Mouse (Mus musculus): Measurements from ENCODE around the gene Ddx41. TPM values are rescaled to one million over a fixed set of nuclear protein-coding genes. Genes with fewer than 3 reads are reported as not detected.

Ddx41 gene
- polyA plus RNA-seq, 1 experiment = 51.6 TPM

Other genes with a start within 250 kb of the Ddx41 start
- gene Prelid1, start 216.2 kb downstream of the Ddx41 start, polyA plus RNA-seq (2012; rRNA removed) = 168 and 176 TPM in 2 replicates
- gene Rab24, start 214.7 kb downstream of the Ddx41 start, polyA plus RNA-seq (2012; rRNA removed) = 100.0 and 134 TPM in 2 replicates
- gene Mxd3, start 206.8 kb downstream of the Ddx41 start, polyA plus RNA-seq (2012; rRNA removed) = 1.3 and 1.9 TPM in 2 replicates
- 67.3 and 72.5 TPM in 2 replicates for gene Lman2, start 173.9 kb downstream of the Ddx41 start, polyA plus RNA-seq (2012; rRNA removed)
- 2.0 and 2.7 TPM in 2 replicates for gene Rgs14, start 166.9 kb downstream of the Ddx41 start, polyA plus RNA-seq (2012; rRNA removed)
- 0.44 and 0.52 TPM in 2 replicates for gene Slc34a1, start 138.5 kb downstream of the Ddx41 start, polyA plus RNA-seq (2012; rRNA removed)
- not detected in 2 replicates for gene Pfn3, start 121.4 kb downstream of the Ddx41 start, polyA plus RNA-seq (2012; rRNA removed)
- gene F12, start 109.9 kb downstream of the Ddx41 start, polyA plus RNA-seq (2012; rRNA removed) = 0.06 and 0.07 TPM in 2 replicates
- 37.4 and 42.4 TPM in 2 replicates for gene Grk6, start 91.6 kb downstream of the Ddx41 start, polyA plus RNA-seq (2012; rRNA removed)
- gene Prr7, start 72.4 kb downstream of the Ddx41 start, polyA plus RNA-seq (2012; rRNA removed) = 3.5 and 3.8 TPM in 2 replicates
- gene Dbn1, start 48.5 kb downstream of the Ddx41 start, polyA plus RNA-seq (2012; rRNA removed) = 43.0 and 45.3 TPM in 2 replicates
- gene Pdlim7, start 23.0 kb downstream of the Ddx41 start, polyA plus RNA-seq (2012; rRNA removed) = 382 and 383 TPM in 2 replicates
- gene Dok3, start 7.4 kb downstream of the Ddx41 start, polyA plus RNA-seq (2012; rRNA removed) = 5.1 and 6.9 TPM in 2 replicates
- gene Fam193b, start 34.5 kb upstream of the Ddx41 start, polyA plus RNA-seq (2012; rRNA removed) = 86.0 and 97.9 TPM in 2 replicates
- 136 and 157 TPM in 2 replicates for gene Tmed9, start 37.1 kb upstream of the Ddx41 start, polyA plus RNA-seq (2012; rRNA removed)
- 17.7 and 22.1 TPM in 2 replicates for gene B4galt7, start 63.2 kb upstream of the Ddx41 start, polyA plus RNA-seq (2012; rRNA removed)
- gene Caml, start 86.3 kb upstream of the Ddx41 start, polyA plus RNA-seq (2012; rRNA removed) = 44.0 and 46.8 TPM in 2 replicates
- 33.9 and 35.8 TPM in 2 replicates for gene Ddx46, start 98.4 kb upstream of the Ddx41 start, polyA plus RNA-seq (2012; rRNA removed)
- gene B230219D22Rik, start 156.5 kb upstream of the Ddx41 start, polyA plus RNA-seq (2012; rRNA removed) = 66.3 and 72.9 TPM in 2 replicates
- gene Txndc15, start 178.0 kb upstream of the Ddx41 start, polyA plus RNA-seq (2012; rRNA removed) = 47.4 and 47.8 TPM in 2 replicates
- 66.6 and 70.3 TPM in 2 replicates for gene Pcbd2, start 190.7 kb upstream of the Ddx41 start, polyA plus RNA-seq (2012; rRNA removed)
- 0.22 and 0.32 TPM in 2 replicates for gene Catsper3, start 247.9 kb upstream of the Ddx41 start, polyA plus RNA-seq (2012; rRNA removed)